Mouse (Mus musculus): ENCODE measurements around the gene Spib. TPM values are rescaled to one million over a fixed set of nuclear protein-coding genes. Genes with fewer than 3 reads are reported as not detected.

Spib gene
- polyA plus RNA-seq, 1 experiment from 2014 or later: not detected

- H3K9ac ChIP-seq (replicated peaks): no peak overlapping the region
- peaks cover 15% of the 10 kb centered on the region for H3K27me3 ChIP-seq
- no peak for ATAC-seq (ENCODE audit: low FRiP score, low read depth)
- H3K4me1 ChIP-seq: no peaks in the 10 kb centered on the region
- H3K4me2 ChIP-seq (replicated peaks): no peak overlapping the region
- H3K9me3 ChIP-seq: no peaks in the 10 kb centered on the region
- H3K36me3 ChIP-seq: peaks cover 61% of the 10 kb centered on the region
- H3K27ac ChIP-seq (replicated peaks): no peak overlapping the region
- no peak overlapping the region for H3K4me3 ChIP-seq
- WGBS: 76% methylated on average over 12 of the region's 12 CpGs
These were observed 1.8 kb upstream of the Spib start for GRCm38 (mm10) chr7:44533746-44534045.

DNA sequence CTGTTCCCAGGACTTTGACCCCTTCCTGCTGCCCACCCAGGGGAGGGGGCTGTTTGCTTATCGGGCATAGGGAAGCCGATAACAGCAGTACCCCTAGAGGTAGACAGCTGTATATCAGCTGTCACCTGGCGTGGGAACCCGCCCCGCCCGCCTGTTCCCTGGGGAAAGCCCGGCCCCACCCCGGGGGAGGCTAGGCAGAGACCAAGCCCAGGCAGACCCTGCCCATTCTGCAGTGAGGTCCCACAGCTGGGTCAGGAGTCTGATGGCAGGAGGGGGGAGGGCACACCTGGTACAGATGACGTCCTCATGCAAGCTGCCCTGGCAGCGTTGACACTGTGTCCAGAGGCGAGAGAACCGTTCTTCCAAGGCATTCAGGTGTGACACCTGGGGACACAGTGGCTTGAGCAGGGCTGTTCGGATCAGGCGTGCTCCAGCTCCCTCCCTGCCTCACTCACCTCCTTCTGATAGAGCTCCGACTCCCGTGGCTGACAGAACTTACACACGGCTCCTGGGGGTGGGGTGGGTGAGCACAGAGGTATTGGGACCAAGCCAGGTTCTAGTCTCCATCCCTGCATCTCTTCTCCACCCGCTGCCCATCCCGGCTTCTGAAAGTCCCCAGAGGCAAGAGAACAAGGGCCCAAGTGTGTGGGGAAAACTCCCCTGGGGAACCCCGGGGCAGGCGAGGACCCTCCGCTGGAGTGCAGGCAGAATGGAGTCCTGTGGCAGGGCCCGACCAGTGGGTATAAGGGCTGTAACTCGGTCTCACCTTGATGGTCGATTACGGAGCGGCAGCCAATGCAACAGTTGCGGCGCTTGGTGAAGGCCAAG, 1.3 kb upstream of the Spib start:
- no peak overlapping the region for H3K4me3 ChIP-seq
- peaks cover 55% of the 10 kb centered on the region for H3K36me3 ChIP-seq
- WGBS: 92% methylated on average over 29 of the region's 29 CpGs
- no peak for ATAC-seq (ENCODE audit: low FRiP score, low read depth)
- H3K9ac ChIP-seq (replicated peaks): no peak overlapping the region
- peaks cover 2% of the 10 kb centered on the region for H3K4me1 ChIP-seq
- no peak overlapping the region for H3K4me2 ChIP-seq (replicated peaks)
- H3K9me3 ChIP-seq: no peaks in the 10 kb centered on the region
- no peak overlapping the region for H3K27ac ChIP-seq (replicated peaks)
- peaks cover 21% of the 10 kb centered on the region for H3K27me3 ChIP-seq

DNA sequence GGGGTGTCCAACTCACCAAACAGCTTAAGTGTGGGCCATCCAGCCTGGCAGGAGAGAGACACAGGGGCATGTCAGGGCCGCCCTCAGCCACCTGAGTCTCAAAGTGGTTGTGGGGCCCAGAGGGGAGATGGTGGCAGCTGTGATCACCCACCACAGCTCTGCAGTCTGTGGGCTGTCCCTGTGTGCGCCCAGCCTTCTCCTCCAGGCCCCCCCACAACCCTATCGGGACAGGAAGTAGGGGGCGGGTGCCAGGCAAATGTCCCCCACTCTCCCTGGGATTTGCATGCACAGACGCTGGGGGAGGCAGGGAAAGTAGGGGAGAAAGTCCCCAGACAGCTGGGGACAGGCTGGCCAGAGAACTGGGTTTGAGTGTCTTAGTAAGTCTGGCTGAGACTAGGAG, 664 bp downstream of the Spib start:
- no peak for ATAC-seq (ENCODE audit: low FRiP score, low read depth)
- H3K4me2 ChIP-seq (replicated peaks): no peak overlapping the region
- H3K27me3 ChIP-seq: peaks cover 40% of the 10 kb centered on the region
- H3K4me1 ChIP-seq: peaks cover 10% of the 10 kb centered on the region
- no peak overlapping the region for H3K4me3 ChIP-seq
- H3K9ac ChIP-seq (replicated peaks): no peak overlapping the region
- H3K9me3 ChIP-seq: no peaks in the 10 kb centered on the region
- peaks cover 36% of the 10 kb centered on the region for H3K36me3 ChIP-seq
- 44% methylated on average over 4 of the region's 5 CpGs for WGBS
- no peak overlapping the region for H3K27ac ChIP-seq (replicated peaks)

- Histone ChIP-seq H3K36me3 (peaks cover 29% of the 10 kb centered on the region), H3K4me2 (replicated peaks) (no peak overlapping the region), H3K9me3 (no peaks in the 10 kb centered on the region), H3K9ac (replicated peaks) (no peak overlapping the region), H3K4me3 (no peak overlapping the region), H3K4me1 (peaks cover 11% of the 10 kb centered on the region), H3K27me3 (peaks cover 47% of the 10 kb centered on the region), H3K27ac (replicated peaks) (no peak overlapping the region)
- WGBS: 88% methylated on average over 3 of the region's 3 CpGs
- ATAC-seq (ENCODE audit: low FRiP score, low read depth): no peak
These were observed 1.4 kb downstream of the Spib start for GRCm38 (mm10) chr7:44530507-44530906.

DNA sequence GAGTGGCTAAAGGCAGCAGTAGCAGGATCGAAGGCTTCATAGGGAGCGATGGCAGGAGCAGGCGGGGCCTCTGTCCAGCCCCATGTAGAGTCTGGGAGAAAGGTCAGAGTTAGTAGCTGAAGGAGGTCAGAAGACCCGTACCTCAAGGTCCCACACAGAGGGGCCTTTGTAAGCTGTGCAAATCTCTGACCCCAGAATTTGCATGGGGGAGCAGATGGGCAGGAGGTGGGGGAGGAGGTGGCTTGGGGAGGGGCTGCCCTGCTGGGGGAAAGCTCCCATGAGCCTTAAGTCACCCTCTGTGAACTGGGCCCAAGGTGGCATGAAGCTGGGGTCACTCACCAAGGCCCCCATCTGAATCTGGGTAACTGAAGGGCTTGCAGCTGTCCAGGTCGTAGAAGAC, 2.4 kb downstream of the Spib start:
- no peak overlapping the region for H3K4me2 ChIP-seq (replicated peaks)
- peaks cover 19% of the 10 kb centered on the region for H3K36me3 ChIP-seq
- 61% methylated on average over 5 of the region's 5 CpGs for WGBS
- H3K9me3 ChIP-seq: no peaks in the 10 kb centered on the region
- H3K4me1 ChIP-seq: peaks cover 16% of the 10 kb centered on the region
- no peak overlapping the region for H3K27ac ChIP-seq (replicated peaks)
- no peak overlapping the region for H3K9ac ChIP-seq (replicated peaks)
- no peak overlapping the region for H3K4me3 ChIP-seq
- ATAC-seq (ENCODE audit: low FRiP score, low read depth): no peak
- peaks cover 57% of the 10 kb centered on the region for H3K27me3 ChIP-seq

DNA sequence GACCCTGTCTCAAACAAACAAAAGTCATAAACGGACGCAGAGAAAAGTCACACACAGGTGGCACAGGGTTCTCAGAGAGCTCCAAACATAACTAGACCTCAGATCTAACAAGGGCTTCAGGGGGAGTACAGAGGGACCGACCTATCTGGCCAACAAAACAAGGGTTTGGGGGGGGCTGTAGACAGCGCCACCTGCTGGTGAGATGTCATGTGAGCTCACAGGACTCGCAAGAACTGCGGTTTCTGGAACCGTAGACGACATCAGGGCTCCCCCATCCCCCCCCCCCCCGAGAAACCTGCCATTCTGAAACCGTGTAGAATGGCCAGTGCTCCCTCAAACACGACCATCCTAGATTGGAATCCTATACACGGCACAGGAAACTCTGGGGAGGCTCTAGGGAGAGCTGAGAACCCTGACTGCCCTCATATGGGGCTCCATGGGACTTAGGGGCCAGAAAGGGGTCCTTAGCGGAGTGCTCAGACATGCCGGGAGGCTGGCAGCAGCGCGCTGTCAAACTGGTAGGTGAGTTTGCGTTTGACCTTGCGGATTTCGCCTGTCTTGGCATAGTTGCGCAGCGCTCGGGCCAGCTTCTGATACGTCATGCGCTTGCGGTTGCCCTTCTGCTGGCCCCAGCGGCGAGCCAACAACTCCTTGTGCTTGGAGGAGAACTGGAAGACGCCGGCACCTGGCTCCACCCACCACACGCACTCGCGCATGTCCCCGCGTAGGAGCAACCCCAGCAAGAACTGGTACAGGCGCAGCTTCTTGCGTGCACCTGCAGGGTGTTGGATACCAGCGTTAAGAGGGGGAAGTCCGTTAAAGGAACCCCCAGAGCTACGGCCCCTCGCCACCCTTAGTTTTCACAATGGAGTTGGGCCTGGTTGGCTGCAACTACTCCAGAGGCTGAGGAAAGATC, 4.1 kb downstream of the Spib start:
- peak; percentile 13; the same call in 1 of the 2 replicates for ATAC-seq (ENCODE audit: low FRiP score, low read depth)
- Histone ChIP-seq H3K4me1 (peaks cover 16% of the 10 kb centered on the region), H3K9me3 (no peaks in the 10 kb centered on the region), H3K4me3 (peak overlapping the region; percentile 36), H3K27me3 (peaks cover 75% of the 10 kb centered on the region), H3K27ac (replicated peaks) (no peak overlapping the region), H3K4me2 (replicated peaks) (peak overlapping the region; percentile 59), H3K9ac (replicated peaks) (peak overlapping the region; percentile 24), H3K36me3 (peaks cover 4% of the 10 kb centered on the region; the same call in 1 of the 2 replicates)
- 6% methylated on average over 39 of the region's 40 CpGs for whole genome bisulfite sequencing

GRCm38 (mm10) chr7:44526414-44527154, 5.3 kb downstream of the Spib start:
- H3K9ac ChIP-seq (replicated peaks): no peak overlapping the region
- no peak overlapping the region for H3K4me3 ChIP-seq
- no peak overlapping the region for H3K27ac ChIP-seq (replicated peaks)
- no peak overlapping the region for H3K4me2 ChIP-seq (replicated peaks)
- no peaks in the 10 kb centered on the region for H3K9me3 ChIP-seq
- WGBS: 86% methylated on average over 14 of the region's 14 CpGs
- H3K36me3 ChIP-seq: no peaks in the 10 kb centered on the region
- peaks cover 16% of the 10 kb centered on the region for H3K4me1 ChIP-seq
- H3K27me3 ChIP-seq: peaks cover 86% of the 10 kb centered on the region
- ATAC-seq (ENCODE audit: low FRiP score, low read depth): no peak

DNA sequence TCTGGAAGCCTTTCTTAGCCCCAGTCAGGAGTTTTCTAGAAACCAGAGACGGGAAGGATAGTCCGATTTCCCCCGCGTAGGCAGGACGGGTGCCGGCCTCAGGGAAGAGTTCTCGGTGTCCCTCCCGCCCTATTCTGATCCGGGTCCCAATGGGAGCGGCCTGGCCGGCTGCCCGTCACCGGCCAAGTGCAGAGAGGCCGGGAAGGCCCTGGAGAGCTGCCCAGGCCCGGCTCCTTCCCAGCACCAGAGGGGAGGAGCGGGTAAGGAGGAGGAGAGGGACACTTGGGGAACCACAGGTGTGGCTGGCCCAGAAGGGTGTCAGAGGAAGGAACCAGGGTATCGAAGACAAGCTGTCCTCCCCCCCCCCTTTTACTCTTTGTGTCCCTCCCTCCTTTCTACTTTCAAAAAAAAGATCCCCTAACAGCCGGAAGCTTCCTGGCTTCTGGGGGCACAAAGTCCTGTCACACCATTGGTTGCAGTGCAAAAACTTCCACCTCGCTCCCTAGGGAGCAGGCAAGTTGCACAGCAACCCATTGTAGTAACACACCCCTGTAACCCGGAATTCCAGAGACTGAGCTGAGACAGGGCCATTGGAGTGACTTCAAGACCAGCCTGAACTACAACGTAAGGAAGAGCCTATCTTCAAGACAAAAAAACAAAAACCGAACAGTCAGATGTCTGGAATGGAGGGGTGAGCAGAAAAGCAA, 6.6 kb downstream of the Spib start:
- Histone ChIP-seq H3K4me3 (no peak overlapping the region), H3K27me3 (peaks cover 97% of the 10 kb centered on the region), H3K9ac (replicated peaks) (no peak overlapping the region; the same call in 1 of the 2 replicates), H3K4me1 (peaks cover 16% of the 10 kb centered on the region), H3K36me3 (no peaks in the 10 kb centered on the region), H3K27ac (replicated peaks) (no peak overlapping the region), H3K4me2 (replicated peaks) (0 out of 2 replicates have a peak overlapping the region, but pooled peaks have one; percentile 9), H3K9me3 (no peaks in the 10 kb centered on the region)
- 20% methylated on average over 22 of the region's 22 CpGs for WGBS
- ATAC-seq (ENCODE audit: low FRiP score, low read depth): no peak

DNA sequence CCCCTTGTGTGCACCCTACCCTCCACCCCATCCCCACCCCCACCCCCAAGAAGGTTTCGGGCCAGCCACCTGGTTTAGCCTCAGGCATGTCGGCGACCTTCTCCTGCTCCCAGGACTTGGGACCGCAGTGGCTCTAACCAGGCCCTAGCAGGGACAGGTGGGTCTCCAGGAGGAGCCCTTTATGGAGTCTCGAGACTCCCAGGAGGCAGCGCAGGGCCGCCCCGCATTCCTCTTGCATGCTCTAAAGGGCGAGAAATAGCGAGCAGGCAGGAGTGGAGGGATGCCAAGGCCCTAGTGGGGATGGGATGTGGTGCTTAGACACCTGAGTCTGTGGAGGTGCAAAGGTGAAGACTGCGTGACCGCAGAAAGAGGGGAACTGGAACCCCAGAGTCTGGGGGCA, 7.4 kb downstream of the Spib start, which contains the start of gene Mybpc2:
Gene Mybpc2 (minus strand): TSS at position 155 of the 400 bp plus-strand sequence.
- Histone ChIP-seq H3K4me3 (no peak within 1 kb of the TSS), H3K9me3 (no peaks in the 10 kb centered on the region), H3K9ac (replicated peaks) (no peak within 1 kb of the TSS; the same call in 1 of the 2 replicates), H3K4me1 (peaks cover 16% of the 10 kb centered on the region), H3K27me3 (peaks cover 90% of the 10 kb centered on the region), H3K36me3 (no peaks in the 10 kb centered on the region), H3K4me2 (replicated peaks) (0 out of 2 replicates have a peak within 1 kb of the TSS, but pooled peaks have one; percentile 9), H3K27ac (replicated peaks) (no peak within 1 kb of the TSS)
- 33% methylated on average over 12 of the region's 12 CpGs for WGBS
- no peak for ATAC-seq (ENCODE audit: low FRiP score, low read depth)

DNA sequence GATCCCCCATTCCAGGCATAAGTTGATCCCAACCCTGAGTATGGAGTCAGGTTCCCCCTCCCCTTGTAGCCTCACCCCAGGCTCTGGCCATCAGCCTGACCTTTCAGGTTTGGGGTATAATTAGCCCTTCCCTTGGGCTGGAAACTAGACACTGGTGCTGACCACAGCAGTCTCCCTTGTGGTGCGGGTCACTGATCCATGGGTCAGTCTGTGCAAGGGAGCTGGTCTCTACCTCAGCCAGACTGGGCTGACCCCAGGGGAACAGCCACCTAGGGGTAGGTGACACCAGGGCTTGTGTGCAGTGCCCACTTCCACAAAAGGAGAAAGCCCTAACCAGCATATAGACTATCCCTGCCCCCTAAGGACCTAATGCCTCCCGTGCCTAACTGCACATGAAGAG, 8.8 kb downstream of the Spib start:
- no peak overlapping the region for H3K4me2 ChIP-seq (replicated peaks)
- H3K4me3 ChIP-seq: no peak overlapping the region
- no peak overlapping the region for H3K27ac ChIP-seq (replicated peaks)
- no peak for ATAC-seq (ENCODE audit: low FRiP score, low read depth)
- WGBS: 81% methylated on average over 2 of the region's 2 CpGs
- H3K27me3 ChIP-seq: peaks cover 81% of the 10 kb centered on the region
- H3K4me1 ChIP-seq: peaks cover 13% of the 10 kb centered on the region
- no peak overlapping the region for H3K9ac ChIP-seq (replicated peaks)
- no peaks in the 10 kb centered on the region for H3K9me3 ChIP-seq
- no peaks in the 10 kb centered on the region for H3K36me3 ChIP-seq

DNA sequence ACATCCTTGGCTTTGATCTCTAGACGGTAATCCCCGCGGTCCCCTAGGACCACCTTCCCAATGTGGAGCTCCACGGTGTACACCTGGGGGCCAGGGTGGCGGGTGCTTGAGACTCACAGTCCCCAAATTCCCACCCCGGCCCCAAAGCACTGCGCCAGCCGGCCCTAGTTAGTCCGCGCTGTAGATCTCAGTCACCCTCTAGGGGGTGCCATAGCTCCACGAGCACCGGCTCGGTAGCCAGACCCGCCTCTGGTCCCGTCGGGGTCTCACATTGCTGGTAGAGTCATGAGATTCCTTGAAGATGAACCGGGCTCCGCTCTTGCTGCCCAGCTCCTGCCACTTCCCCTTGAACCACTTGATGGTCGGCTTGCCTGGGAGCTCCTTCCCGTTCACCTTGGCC, 10.2 kb downstream of the Spib start:
- H3K27me3 ChIP-seq: peaks cover 68% of the 10 kb centered on the region
- 0 out of 2 replicates have a peak, but pooled peaks have one; percentile 27 for ATAC-seq (ENCODE audit: low FRiP score, low read depth)
- no peaks in the 10 kb centered on the region for H3K9me3 ChIP-seq
- peak overlapping the region; percentile 31 for H3K4me2 ChIP-seq (replicated peaks)
- 0 out of 2 replicates have a peak overlapping the region, but pooled peaks have one; percentile 3 for H3K9ac ChIP-seq (replicated peaks)
- no peak overlapping the region for H3K27ac ChIP-seq (replicated peaks)
- H3K4me3 ChIP-seq: no peak overlapping the region
- H3K4me1 ChIP-seq: peaks cover 6% of the 10 kb centered on the region; the same call in 1 of the 2 replicates
- WGBS: 3% methylated on average over 20 of the region's 20 CpGs
- no peaks in the 10 kb centered on the region for H3K36me3 ChIP-seq

Data from midbrain, embryonic 12.5 days (tissue).